Mouse (Mus musculus): ENCODE results near the gene Sorbs1.

Gene Sorbs1

GRCm38 (mm10) chr19:40270351-40271307, 242.9 kb downstream of the Sorbs1 start:
- peak; percentile 55 to 65 for DNase-seq (ENCODE audit: low read depth in 2 of 2, low spot score in 2 of 2)

GRCm38 (mm10) chr19:40269526-40269925, 244.1 kb downstream of the Sorbs1 start:
- DNase-seq (ENCODE audit: low read depth in 2 of 2, low spot score in 2 of 2) = no peak

GRCm38 (mm10) chr19:40268493-40268892, 245.1 kb downstream of the Sorbs1 start:
- DNase-seq (ENCODE audit: low read depth in 2 of 2, low spot score in 2 of 2) = no peak

- peak; percentile 66 to 69 for DNase-seq (ENCODE audit: low read depth in 2 of 2, low spot score in 2 of 2)
Measured at GRCm38 (mm10) chr19:40267380-40267779, 246.2 kb downstream of the Sorbs1 start.

GRCm38 (mm10) chr19:40259485-40259884, 254.1 kb downstream of the Sorbs1 start:
- no peak for DNase-seq (ENCODE audit: low read depth in 2 of 2, low spot score in 2 of 2)

GRCm38 (mm10) chr19:40257396-40257795, 256.2 kb downstream of the Sorbs1 start:
- peak; percentile 79 to 84 for DNase-seq (ENCODE audit: low read depth in 2 of 2, low spot score in 2 of 2)

- no peak for DNase-seq (ENCODE audit: low read depth in 2 of 2, low spot score in 2 of 2)
Measured at GRCm38 (mm10) chr19:40256376-40257050, 257.1 kb downstream of the Sorbs1 start.

GRCm38 (mm10) chr19:40255561-40255960, 258.0 kb downstream of the Sorbs1 start:
- DNase-seq (ENCODE audit: low read depth in 2 of 2, low spot score in 2 of 2) = no peak

- no peak for DNase-seq (ENCODE audit: low read depth in 2 of 2, low spot score in 2 of 2)
Measured at GRCm38 (mm10) chr19:40254741-40255140, 258.8 kb downstream of the Sorbs1 start.

GRCm38 (mm10) chr19:40253768-40254167, 259.8 kb downstream of the Sorbs1 start:
- no peak for DNase-seq (ENCODE audit: low read depth in 2 of 2, low spot score in 2 of 2)

GRCm38 (mm10) chr19:40251115-40251514, 262.5 kb downstream of the Sorbs1 start:
- DNase-seq (ENCODE audit: low read depth in 2 of 2, low spot score in 2 of 2) = no peak

- no peak for DNase-seq (ENCODE audit: low read depth in 2 of 2, low spot score in 2 of 2)
Measured at GRCm38 (mm10) chr19:40249352-40249751, 264.2 kb downstream of the Sorbs1 start.

- no peak for DNase-seq (ENCODE audit: low read depth in 2 of 2, low spot score in 2 of 2)
Measured at GRCm38 (mm10) chr19:40248476-40248875, 265.1 kb downstream of the Sorbs1 start.

- DNase-seq (ENCODE audit: low read depth in 2 of 2, low spot score in 2 of 2) = no peak
Measured at GRCm38 (mm10) chr19:40247268-40247666, 266.3 kb downstream of the Sorbs1 start.

- DNase-seq (ENCODE audit: low read depth in 2 of 2, low spot score in 2 of 2) = no peak
Measured at GRCm38 (mm10) chr19:40246646-40247267, 266.8 kb downstream of the Sorbs1 start.

Data from CD8-positive naive resting alpha-beta T cell, adult 2 months (primary cell).